Mouse (Mus musculus): ENCODE measurements around the gene Oprl1. TPM values are rescaled to one million over a fixed set of nuclear protein-coding genes. Genes with fewer than 3 reads are reported as not detected.

The Oprl1 gene
- 0.20 TPM in 2 replicates for polyA plus RNA-seq (2012; rRNA removed)

DNA sequence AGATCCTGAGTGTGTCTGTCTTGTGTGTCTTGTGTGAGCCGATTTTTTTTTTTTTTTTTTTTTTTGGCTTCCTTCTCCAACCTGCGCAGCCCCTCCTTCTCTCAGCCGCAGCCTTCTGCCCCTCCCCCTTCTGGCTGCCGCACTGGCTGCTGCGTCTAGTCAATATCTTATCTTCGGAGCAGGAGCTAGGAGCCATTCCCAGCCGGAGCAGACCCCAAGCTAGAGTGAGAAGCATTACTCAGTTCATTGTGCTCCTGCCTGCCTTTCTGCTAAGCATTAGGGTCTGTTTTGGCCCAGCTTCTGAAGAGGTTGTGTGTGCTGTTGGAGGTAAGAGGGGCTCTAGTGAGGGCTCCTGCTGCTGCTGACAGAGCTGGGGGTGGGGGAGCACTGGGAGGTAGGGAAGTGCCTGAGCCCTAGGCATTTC lies at the start of gene Oprl1:
TSS of gene Oprl1 (plus strand) at position 114 of the 424 bp plus-strand sequence.
- DNase-seq (ENCODE audit: low read depth): no peak

DNA sequence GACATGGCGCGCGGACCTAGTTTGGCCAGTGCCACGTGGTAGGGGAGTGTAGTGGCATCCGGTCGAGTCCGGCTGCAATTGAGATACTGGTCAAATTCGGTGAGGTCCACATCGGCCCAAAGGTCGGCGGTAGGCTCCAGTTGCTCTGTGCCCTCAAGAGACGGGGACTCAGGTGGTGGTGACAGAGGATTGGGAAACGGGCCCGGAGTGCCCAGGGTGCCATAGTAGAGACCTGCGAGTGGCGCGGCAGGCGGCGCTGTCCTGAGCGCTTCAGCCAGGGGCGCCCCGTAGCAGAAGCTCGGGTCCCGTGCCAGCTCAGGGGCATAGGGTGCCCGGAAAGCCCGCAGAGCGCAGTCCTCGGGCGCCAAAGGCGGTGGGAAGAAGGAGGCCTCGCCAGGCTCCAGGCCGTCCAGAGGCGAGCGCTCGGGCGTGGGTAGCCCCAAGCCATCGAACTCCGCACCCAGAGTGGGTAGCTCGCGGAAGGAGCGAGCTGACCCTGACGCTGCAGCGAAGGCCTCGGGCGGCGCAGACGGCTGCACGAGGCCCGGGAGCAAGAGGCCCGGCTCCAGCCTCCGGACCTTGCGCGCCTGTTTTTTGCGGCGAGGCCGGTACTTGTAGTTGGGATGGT lies 44.4 kb upstream of the Oprl1 start:
- DNase-seq (ENCODE audit: low read depth): no peak

DNA sequence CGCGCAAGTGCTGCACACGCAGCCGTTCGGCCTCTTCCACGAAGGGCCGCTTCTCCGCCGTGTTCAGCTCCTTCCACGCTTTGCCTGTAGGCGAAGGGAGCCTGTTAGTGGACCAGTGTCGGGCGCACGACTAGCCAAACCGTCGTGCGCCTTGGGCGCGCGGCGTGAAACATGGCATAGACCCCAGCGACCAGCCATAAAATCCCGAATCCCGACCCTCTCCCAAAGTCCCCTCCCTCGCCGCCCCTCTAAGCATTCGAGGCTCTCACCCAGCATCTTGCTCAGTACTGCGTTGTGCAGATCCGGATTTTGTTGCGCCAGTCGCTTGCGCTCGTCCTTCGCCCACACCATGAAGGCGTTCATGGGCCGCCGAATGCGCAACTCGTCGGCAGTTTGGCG lies 43.9 kb upstream of the Oprl1 start:
- DNase-seq (ENCODE audit: low read depth): no peak

DNA sequence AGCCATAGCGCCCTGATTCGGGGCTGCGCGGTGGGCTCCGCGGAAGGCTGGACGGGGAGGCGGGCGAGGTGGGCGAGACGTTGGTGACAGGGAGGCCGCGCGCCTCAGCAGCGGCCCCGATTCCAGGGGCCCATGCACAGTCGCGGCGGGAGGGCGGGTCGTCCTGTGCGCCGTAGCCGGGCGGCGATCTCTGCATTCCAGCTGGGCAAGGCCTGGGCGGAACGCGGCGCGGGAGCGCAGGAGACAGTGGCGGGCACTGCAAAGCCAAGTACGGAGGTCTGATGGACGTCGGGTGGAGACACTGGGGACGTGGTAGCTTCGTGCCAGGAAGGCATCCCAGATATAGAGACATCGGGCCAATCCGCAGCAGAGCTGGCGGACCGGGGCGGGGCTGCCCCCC lies 43.5 kb upstream of the Oprl1 start, which contains the start of gene Sox18:
TSS of gene Sox18 (minus strand) at position 315 of the 400 bp plus-strand sequence.
- no peak for DNase-seq (ENCODE audit: low read depth)

DNA sequence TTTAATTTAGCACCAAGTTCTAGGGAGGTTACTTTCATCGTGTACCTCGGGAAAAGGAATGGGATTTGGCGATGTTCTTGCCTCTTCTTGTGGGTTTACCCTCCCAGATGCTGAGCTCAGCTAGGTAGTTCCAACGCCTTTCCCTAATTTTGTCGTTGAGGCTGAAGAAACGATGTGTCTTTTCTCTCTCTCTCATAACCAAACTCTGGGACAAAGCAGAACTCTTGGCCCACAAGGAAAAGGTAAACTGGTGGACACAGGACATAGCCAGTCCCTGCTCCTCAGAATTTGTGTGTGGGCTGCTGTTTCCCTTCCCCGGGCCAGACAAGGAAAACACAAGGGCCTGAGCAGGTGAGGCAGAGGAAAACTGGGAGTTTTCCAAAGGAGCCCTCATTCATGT lies 42.8 kb upstream of the Oprl1 start:
- DNase-seq (ENCODE audit: low read depth): no peak

DNA sequence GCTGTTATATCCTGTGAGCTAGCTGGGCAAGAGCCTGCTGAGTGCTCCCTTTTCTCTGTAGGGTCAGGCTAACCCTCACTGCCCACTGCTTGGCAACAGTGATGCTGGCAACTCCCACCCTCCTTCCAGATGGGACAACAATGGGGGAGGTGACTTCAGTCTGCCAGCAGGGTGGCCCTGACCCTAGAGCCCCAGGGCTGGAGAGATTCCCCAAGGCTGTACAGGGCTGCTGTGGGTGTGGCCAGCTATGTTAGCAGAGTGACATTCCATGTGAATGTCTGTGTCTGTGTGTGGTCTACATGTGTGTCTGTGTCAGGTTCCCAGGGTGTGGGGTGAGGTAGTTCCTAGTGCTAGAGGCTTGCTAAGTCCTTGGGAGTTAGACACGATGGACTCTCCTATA lies 41.3 kb upstream of the Oprl1 start:
- DNase-seq (ENCODE audit: low read depth): no peak

DNA sequence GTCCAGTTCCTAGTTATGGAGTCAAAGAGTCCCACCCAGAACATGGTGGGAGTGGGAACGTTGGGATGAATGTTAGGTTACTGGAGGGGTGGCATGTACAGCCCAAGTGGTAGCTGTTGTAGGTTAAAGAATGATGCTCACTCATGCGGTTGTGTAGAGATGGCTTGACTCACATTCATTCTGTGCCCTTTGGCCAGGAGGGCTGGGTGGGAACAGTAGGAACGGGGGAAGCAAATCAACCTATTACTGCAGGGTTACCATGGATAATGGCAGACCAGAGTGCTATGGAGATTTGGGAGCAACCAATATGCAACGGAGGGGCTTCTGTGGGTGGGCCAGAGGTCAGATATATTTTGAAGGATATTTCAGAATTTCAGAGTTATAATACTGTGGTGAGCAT lies 39.9 kb upstream of the Oprl1 start:
- no peak for DNase-seq (ENCODE audit: low read depth)

DNA sequence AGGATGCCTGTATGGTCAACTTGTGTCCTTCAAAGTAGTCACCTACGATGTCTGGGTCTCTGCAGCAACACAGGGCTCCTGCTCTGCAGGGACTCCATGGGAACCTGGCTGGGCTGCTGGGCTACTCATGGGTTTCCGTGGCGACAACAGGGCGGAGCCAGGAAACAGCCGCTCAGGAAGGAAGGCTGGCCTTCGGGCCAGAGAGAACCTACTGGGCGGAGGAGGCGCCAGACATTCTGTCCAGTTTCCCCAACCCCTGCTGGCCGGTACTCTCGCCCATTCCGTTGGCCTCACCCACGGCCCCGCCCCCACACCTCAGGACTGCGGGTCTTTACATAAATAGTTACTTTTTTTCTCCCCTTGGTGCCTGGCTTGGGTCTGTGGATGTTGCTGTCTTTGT lies 39.4 kb upstream of the Oprl1 start:
- DNase-seq (ENCODE audit: low read depth): no peak

DNA sequence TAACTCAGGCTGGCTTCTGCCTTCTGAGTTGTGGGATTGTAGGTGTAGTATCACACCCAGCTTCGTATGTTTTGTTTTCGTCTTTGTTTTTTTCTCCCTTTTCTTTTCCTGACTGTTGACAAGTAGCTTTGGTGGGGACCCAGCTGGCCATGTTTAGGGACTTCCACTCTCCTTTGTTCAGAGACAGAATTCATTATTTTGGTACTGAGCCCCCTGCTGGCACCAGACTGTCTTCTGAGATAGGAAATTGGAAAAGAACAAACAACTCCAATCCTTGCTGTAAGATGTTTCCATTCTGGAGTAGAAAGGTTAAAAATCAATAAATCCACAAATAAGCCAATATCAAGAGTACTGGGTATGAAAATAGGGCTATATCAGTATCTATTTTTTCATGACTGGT lies 38.4 kb upstream of the Oprl1 start:
- DNase-seq (ENCODE audit: low read depth): no peak

DNA sequence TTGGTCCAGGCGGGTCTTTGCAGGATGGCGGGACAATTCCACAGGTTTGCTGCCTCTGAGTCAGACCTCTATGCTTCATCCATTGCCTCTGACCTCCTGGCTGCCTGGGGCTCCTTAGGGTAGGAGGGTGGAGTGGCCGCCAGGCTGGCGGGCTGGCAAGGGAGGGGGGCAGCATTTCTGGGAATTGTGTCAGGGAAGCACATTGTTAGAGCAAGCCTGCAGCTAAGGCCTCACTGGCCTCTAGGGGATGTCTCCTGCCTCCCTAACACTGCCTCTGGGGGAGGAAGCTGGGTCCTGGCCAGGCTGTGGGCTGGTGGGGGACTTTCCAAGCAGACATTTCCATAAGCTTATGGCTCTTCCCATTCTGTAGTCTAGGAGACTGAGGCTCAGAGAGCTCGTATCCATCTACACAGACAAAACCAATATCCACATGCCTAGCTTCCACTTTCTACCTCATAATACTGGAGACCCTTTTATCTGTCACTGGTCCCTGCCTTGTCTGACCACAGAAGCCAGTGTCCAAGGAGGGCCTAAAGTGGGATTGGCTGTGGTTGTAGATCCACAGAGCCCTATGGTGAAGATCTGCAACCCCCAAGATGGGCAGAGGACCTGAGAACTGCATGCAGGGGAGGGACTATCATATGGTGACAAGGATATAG lies 37.6 kb upstream of the Oprl1 start:
- no peak for DNase-seq (ENCODE audit: low read depth)

DNA sequence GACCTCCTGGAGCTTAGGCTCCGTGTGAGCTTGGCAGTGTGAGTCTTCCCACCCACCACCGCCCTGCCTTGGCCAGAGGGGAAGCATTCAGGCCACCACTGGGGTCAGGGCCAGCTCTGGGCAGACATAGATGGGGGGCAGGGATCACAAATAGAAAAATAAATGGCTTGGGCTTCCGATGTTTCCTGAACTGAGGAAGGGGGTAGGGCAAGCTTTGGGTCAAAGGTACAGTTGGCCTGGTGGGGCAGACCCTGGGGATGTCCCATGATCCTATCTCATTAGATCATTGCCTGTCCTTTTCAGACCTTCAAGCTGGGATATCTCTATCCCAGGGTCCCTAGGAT lies 37.1 kb upstream of the Oprl1 start:
- DNase-seq (ENCODE audit: low read depth): no peak

DNA sequence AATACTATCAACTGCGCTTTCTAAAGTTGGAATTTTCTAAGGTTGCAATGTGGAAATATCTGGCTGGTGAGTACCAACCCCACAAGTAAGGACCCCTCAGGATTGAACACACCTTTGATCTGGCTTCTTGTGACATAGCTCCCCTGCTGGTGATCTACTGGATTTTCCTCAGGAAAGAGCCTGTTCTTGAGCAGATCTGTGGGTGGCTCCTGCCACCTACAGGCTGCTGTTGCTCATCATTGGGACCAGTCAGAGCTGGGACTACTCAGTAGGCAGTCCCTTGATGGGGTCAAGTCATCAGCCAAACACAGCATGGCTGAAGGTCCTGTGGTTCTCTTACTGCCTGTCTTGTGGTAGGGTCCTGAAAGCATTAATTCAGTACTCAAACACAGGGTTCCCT lies 36.0 kb upstream of the Oprl1 start:
- peak; percentile 27 for DNase-seq (ENCODE audit: low read depth)

DNA sequence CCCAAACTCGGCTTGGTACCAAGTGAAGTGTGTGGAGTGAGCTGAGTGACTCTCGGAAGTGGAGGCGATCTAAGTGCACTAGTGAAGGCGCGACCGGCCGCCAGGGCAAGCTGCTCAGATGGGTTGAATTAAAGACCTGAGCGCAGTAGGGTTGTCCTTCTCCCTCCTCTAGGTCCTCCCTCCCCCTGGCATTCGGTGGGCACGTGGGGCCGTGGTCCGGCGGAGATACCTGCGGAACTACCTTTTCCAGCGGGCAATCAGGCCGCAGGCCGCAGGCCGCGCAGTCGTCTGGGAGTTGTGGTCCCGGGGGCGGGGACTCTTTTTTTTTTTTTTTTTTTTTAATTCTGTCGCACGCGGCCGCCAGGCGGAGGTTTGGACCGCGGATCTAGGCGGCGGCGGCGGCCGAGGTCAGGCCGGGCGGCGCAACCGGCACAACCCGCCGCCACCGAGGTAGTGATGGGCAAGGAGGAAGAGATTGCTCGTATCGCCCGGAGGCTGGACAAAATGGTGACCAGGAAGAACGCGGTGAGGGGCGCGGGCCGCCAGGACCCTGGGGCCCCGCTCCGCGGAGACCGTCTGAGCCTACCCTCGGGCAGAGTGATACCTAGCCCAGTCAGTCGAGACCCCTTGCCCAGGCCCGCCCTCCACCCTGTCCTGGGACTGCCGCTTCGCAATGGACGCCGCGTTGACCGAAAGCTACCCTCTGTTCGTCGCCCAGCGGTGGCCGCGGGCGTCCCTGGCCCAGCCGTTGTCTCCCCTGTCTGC lies 34.7 kb upstream of the Oprl1 start, which contains the start of gene Tcea2:
TSS of gene Tcea2 (plus strand) at position 360 of the 765 bp plus-strand sequence.
- peak; percentile 13 for DNase-seq (ENCODE audit: low read depth)

DNA sequence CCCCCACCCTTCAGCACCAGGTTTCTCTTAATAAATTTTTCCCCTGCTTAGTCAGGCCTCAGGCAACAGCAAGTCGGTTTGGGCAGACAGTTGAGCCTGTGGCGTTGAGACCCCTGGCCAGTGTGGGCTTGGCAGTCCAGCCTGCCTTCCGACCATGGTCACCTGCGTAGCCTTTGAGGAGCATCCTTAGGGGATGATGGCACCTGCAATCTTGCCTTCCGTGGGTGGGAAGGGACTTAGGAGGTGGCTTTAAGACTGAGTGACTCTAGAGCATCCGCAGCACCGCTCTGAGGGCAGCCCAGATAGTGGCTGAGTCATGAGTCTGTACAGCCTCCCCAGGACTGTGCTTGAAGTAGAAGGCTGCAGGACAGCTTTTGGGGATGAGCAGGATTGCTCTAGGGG lies 34.1 kb upstream of the Oprl1 start:
- DNase-seq (ENCODE audit: low read depth): no peak

DNA sequence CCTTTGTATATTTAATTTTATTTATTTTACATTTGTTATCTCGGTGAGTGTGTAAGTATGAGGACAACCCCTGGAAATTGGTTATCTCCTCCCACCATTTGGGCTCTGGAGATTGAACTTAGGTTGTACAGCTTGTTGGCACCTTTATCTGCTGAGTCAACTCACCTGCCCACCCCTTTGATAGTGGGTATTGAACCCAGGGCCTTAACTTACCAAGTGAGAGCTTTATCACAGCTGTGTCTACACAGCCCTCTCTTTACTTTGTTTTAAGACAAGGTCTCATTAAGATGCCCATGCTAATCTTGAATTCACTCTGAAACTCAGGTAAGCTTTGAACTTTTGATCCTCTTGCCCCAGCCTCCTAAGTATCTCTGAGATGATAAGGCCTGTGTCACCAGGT lies 32.8 kb upstream of the Oprl1 start:
- DNase-seq (ENCODE audit: low read depth): no peak

DNA sequence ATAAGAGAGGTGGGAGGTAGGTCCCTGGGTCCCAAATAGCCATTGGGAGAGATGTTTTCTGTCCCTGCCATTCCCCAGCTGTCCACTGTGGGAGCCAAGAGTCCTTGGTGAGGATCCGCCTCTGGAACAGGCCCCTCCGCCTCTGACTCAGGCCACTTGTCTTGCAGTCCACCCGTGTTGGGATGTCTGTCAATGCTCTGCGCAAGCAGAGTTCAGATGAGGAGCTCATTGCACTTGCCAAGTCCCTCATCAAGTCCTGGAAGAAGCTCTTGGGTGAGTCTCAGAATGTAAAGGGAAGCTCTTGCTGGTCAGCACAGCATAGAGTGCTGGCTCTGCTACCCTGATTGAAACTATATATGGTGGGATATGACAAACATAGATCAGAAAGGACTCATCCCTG lies 31.4 kb upstream of the Oprl1 start:
- no peak for DNase-seq (ENCODE audit: low read depth)

DNA sequence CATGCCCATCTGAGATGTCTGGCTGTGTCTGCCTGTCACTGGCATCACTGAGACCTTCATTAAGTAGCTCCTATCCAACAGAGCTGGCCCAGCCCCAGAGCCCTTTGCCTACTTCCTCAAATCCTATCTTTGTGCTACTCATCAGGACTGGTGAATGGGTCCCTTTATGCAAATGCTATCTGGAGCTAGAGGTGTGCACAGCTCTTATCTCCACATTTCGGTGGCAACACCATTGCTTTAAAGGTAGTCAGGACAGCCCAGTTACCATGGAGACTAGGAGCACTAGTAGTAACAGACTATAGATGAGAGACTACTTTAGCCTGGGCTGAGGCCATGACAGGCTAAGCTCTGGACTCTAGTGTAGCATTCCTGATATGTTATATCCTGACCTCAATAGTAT lies 30.1 kb upstream of the Oprl1 start:
- no peak for DNase-seq (ENCODE audit: low read depth)

DNA sequence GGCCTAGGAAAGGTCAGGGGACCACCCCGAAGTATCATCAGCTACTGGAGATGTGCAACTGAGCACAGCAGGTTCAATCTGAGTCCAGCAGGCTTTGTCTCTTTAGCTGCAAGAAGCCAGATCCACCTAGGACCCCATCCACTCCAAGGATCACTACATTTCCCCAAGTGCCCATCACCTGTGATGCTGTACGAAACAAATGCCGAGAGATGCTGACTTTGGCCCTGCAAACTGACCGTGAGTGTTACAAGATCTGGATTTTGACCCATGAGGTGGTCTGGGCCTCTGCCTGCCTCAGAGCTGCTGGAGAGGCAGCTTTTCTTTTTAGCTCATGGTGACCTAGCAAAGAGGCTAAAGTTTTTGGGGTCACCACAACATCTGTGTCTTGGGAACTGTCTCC lies 29.1 kb upstream of the Oprl1 start:
- DNase-seq (ENCODE audit: low read depth): no peak

DNA sequence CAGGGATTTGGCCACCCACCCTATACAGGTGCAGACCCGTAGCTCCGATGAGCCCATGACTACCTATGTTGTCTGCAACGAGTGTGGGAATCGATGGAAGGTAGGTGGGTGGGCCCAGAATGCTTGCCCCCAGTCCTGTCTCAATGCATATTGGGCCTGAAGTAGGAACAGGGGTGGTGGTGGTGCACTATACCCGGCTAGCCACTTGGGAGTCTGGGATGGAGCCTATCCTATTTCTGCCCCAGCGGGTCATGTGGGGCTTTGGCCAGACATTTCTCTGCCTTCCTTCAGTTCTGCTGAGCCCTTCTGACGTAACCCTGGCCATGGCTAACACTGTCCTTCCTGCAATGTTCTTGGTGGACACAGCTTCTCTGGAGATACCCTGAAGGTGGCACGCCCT lies 27.2 kb upstream of the Oprl1 start:
- no peak for DNase-seq (ENCODE audit: low read depth)

DNA sequence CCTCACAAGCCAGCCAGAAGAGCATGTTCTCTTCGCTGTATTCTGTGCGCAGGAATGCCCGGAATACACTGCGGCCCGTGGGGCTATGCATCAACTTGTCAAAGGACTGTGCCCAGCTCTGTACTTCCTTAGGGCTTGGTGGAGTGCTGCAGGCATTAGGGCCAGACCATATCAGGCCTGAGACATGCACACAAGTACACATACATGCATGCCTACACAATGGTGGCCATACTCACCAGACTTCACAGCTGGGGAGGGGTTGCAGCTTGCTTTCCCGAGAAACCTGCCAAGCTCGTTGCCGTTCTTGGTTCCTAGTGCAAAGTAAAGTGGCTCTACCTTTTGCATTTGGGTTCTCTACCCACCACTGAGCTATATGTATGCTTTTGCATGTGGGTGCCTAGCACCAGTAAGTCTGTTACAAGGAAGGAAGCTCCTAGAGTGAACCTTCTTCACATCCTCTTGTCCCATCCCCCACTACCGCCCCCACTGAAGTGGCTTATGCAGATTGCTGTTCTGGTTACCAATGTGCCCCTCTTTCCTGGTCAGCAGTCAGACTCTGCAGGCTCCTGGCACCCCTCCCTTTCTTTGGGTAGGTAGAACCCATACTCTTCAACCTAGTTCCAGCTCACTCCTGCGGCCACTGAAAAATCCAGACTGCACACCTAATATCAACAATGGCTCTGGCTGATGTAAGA lies 25.2 kb upstream of the Oprl1 start:
- no peak for DNase-seq (ENCODE audit: low read depth)

DNA sequence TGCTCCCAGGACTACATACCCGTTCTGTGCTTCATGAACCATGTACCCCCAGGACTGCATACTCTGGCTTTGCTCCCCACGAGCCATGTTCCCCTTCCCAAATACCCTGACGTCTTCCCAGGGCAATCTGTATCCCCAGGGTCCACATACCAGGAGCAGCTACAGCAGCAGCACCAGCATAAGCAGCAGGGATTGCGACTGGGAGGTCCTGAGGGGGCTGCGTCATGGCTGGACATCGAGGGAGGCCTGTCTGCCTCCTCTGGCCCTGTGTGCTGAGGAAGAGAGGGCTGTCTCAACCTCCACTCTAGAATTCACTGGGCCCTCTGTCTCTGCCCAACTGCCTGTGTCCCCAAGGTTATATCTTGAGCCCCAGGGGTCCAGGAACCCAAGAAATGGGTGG lies 23.7 kb upstream of the Oprl1 start:
- no peak for DNase-seq (ENCODE audit: low read depth)

DNA sequence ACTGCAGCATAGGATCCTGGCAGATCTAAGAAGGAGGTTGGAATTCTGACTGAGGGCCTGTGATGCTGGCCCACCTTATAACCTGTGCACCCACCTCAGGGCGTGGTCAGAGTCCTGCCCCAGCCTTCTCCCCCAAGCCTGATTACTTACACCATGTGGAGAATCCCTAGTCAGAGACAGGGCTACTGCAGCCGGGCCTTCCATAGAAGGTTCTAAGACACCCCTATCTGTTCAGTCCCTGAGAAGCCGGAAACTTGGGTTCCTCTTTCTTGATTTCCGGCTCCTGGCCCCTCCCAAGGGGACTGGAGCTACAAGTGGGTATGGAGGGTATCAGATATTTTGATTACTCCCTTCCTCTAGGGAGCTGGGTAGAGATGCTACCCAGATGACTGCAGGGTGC lies 23.2 kb upstream of the Oprl1 start:
- no peak for DNase-seq (ENCODE audit: low read depth)

DNA sequence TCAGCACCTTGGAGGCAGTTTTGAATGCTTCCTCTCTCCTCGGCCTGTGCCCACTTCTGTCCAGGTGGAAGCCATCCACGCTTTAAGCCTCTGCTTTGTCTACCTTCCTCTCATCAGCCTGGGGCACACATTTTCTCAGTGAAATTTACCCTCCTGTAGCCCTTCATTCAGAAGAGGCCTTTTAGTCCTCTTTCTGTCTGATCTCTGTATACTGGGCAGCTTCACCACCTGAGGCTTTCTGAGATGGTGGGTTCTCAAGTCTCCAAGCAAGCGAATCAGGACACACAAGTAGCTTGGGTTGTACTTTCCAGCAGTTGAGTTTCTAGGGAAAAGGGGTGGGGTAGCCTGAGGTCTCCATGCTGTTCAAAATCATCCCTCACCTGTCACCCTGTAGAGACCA lies 22.5 kb upstream of the Oprl1 start:
- DNase-seq (ENCODE audit: low read depth): no peak
